Mouse (Mus musculus) liver, adult 2 months (tissue): Measurements from ENCODE around the gene Radil. TPM values are rescaled to one million over a fixed set of nuclear protein-coding genes. Genes with fewer than 3 reads are reported as not detected.

Experiments used
- DNase-seq: peaks from one replicate; pipeline ENCODE4 v3.0.0-alpha.2; 2011; ENCODE audit warnings: low read depth, low spot score; ENCODE audit errors: extremely low read depth
- H3K27ac ChIP-seq: fragments of 200-500 bp; replicated peaks from 2 replicates; pipeline ENCODE4 v1.5.1; 2012; ENCODE audit warnings: low read depth, mild to moderate bottlenecking, control low read depth, inconsistent platforms, low read length; ENCODE audit not compliant: insufficient read depth
- H3K27me3 ChIP-seq: fragments of 200-500 bp; 2 replicates; pipeline ENCODE4 v1.6.1; 2012; ENCODE audit warnings: mild to moderate bottlenecking, moderate library complexity, low read length, inconsistent platforms; ENCODE audit not compliant: control insufficient read depth, insufficient read depth
- H3K36me3 ChIP-seq: fragments of 200-500 bp; 2 replicates; pipeline ENCODE4 v1.6.1; 2012; ENCODE audit warnings: low read length, inconsistent platforms; ENCODE audit not compliant: control insufficient read depth, insufficient read depth
- H3K4me1 ChIP-seq: fragments of 200-500 bp; 2 replicates; pipeline ENCODE4 v1.6.1; 2011; ENCODE audit warnings: low read length; ENCODE audit not compliant: control insufficient read depth, insufficient read depth
- H3K4me3 ChIP-seq: fragments of 200-500 bp; 2 replicates; pipeline ENCODE4 v1.5.1; 2011; ENCODE audit warnings: low read depth, mild to moderate bottlenecking, control low read depth, low read length, moderate library complexity; ENCODE audit not compliant: insufficient read depth
- H3K79me2 ChIP-seq: fragments of 200-500 bp; 2 replicates; pipeline ENCODE4 v1.6.1; 2012; ENCODE audit warnings: inconsistent platforms, mild to moderate bottlenecking, low read length, moderate library complexity; ENCODE audit not compliant: control insufficient read depth, insufficient read depth
- H3K9ac ChIP-seq: fragments of 200-500 bp; 2 replicates; pipeline ENCODE4 v1.6.1; 2012; ENCODE audit warnings: low read depth, mild to moderate bottlenecking, control low read depth, inconsistent platforms, low read length
- CTCF ChIP-seq: fragments of 200-500 bp; IDR thresholded peaks from 2 replicates; pipeline ENCODE4 v1.5.1; 2011; ENCODE audit warnings: low read depth, low read length, control low read depth
- POLR2A ChIP-seq: fragments of 200-500 bp; IDR thresholded peaks from 2 replicates; pipeline ENCODE4 v1.6.1; 2011; ENCODE audit warnings: low read length, control low read depth; ENCODE audit not compliant: insufficient read depth; ENCODE audit errors: extremely low read depth
- WGBS: fragments of 180-500 bp; shearing (Covaris S2); methylation state at CpG from one replicate; pipeline ENCODE4 v1.1.7; 2018; 5-methylcytosine and 5-hydroxymethylcytosine counted together
- polyA plus RNA-seq: library from polyadenylated mRNA; depleted of rRNA; stranded (reverse); fragments of >200 nt; gene quantifications from 2 replicates; pipeline ENCODE4 v1.2.3, GENCODE M21; 2012
- total RNA-seq: library from RNA; depleted of rRNA; stranded (reverse); fragments of >200 nt; gene quantifications from 2 replicates; pipeline ENCODE4 v1.2.3, GENCODE M21; 2014

Gene Radil
- total and polyA plus RNA-seq, 2 experiments: not detected

DNA sequence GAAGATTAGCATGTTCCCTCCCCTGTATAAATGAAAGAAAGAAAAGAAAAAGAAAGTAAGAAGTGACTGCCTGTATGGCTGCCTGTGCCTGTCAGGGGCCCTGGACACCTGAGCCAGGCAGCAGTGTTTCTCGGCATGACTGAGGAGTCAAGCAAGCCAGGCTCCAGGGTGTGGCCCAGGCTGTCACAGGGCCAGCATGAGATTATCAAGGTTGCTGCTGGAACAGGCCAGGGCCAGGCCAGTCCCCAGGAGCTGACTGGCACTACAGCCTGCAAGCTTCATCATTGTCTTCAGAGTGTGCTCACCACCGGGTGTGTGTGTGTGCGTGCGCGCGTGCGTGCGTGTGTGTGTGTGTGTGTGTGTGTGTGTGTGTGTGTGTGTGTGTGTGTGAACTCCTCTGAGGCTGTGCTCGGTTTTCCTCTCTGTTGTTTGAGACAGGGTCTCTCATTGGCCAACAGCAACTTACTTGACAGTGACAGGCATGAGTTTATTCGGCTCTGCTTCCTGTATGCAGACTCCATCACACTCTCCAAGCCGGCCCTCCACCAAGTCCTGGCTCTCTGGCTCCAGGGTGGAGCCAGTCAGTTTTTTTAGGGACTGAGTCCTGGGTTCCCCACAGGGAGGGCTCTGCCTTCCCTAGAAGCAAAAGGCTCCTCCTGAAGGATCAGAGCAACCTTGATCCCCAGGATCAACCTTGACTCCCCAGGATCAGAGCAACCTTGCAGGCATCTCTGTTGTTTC lies 105.9 kb downstream of the Radil start:
- peaks cover 34% of the 10 kb centered on the region for H3K4me1 ChIP-seq
- H3K27me3 ChIP-seq: no peaks in the 10 kb centered on the region
- peaks cover 51% of the 10 kb centered on the region for H3K79me2 ChIP-seq
- DNase-seq: peak; percentile 66
- no peak overlapping the region for H3K4me3 ChIP-seq
- TF ChIP-seq CTCF (no peak), POLR2A (no peak)
- WGBS: 67% methylated on average over 11 of the region's 11 CpGs
- 0 out of 2 replicates have a peak, but pooled peaks cover 3% of the 10 kb centered on the region for H3K36me3 ChIP-seq
- no peak overlapping the region for H3K9ac ChIP-seq
- H3K27ac ChIP-seq: peak overlapping the region; percentile 37

DNA sequence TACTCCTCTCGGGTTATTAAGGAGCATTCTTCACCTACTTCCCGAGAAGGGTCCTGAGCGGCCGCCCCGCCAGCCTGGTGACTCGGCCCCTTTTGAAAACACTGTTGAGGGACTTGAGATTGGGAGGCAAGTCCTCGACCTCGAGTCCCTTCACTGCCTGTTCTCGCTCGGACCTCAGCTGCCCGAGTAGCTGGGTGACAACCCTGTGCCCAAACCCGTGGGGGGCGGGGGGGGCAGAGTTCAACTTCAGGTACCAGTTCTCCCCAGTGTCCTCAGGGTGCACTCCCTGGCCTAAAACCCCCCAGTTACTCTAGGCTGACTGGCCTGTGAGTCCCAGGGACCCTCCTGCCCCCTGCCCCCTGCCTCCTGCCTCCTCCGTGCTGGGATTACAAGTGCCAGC lies 106.9 kb downstream of the Radil start:
- TF ChIP-seq POLR2A (no peak), CTCF (no peak)
- Histone ChIP-seq H3K79me2 (peaks cover 51% of the 10 kb centered on the region), H3K27me3 (no peaks in the 10 kb centered on the region), H3K4me1 (peaks cover 44% of the 10 kb centered on the region), H3K27ac (peak overlapping the region; percentile 37), H3K4me3 (no peak overlapping the region), H3K9ac (peak overlapping the region; percentile 24; the same call in 1 of the 2 replicates), H3K36me3 (no peaks in the 10 kb centered on the region)
- peak; percentile 45 for DNase-seq
- 54% methylated on average over 14 of the region's 14 CpGs for WGBS

DNA sequence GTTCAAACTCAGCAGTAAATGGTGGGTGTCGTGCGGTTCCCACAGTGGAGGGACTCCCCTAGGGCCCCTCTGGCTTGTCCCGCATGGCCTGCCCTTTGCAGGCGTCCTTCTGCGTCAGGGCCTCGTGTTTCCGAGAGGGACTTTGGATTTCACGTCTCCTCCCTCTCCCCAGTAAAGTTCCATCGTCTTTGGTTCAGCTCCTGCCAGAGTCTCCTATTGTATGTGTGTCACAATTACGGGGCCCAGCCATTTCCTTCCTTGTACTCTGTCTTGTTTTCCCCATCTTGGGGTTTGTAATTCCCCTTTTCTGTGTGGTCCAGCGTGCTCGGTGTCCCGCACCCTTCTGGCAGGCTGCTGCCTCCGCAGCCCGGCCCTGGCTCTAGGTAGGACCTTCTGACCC lies 107.4 kb downstream of the Radil start:
- 79% methylated on average over 15 of the region's 15 CpGs for WGBS

DNA sequence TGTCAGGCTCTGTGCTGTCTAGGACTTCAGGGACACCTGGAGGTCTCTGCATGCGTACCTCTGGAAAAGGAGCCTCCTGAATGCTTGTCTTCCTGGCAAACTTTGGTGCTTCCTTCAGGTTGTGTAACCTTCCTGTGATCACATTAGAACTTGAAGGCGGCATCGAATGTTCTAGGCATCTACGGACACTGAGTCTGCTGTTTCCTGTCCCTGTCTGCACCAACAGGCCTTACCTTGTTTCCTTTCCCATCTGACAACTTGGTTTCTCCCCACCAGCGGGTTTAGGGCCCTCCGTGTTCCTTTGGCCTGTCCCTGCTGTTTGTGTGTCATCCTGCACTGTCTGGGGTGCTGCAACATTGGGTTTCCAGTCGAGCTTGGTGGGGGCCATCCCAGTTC lies 108.9 kb downstream of the Radil start:
- no peak for DNase-seq
- H3K4me1 ChIP-seq: peaks cover 45% of the 10 kb centered on the region
- no peaks in the 10 kb centered on the region for H3K36me3 ChIP-seq
- peaks cover 43% of the 10 kb centered on the region for H3K79me2 ChIP-seq
- no peak overlapping the region for H3K9ac ChIP-seq
- WGBS: 50% methylated on average over 7 of the region's 7 CpGs
- TF ChIP-seq POLR2A (no peak), CTCF (no peak)
- no peak overlapping the region for H3K4me3 ChIP-seq
- H3K27me3 ChIP-seq: no peaks in the 10 kb centered on the region
- peak overlapping the region; percentile 27 for H3K27ac ChIP-seq

More for the DNA sequence above, 107.4 kb downstream of the Radil start:
- peak; percentile 25 for DNase-seq
- no peak for TF ChIP-seq CTCF
- TF ChIP-seq POLR2A: no peak
- H3K79me2 ChIP-seq: peaks cover 49% of the 10 kb centered on the region
- H3K4me3 ChIP-seq: no peak overlapping the region
- H3K27ac ChIP-seq: peak overlapping the region; percentile 24
- H3K36me3 ChIP-seq: no peaks in the 10 kb centered on the region
- no peaks in the 10 kb centered on the region for H3K27me3 ChIP-seq
- no peak overlapping the region for H3K9ac ChIP-seq
- peaks cover 46% of the 10 kb centered on the region for H3K4me1 ChIP-seq

DNA sequence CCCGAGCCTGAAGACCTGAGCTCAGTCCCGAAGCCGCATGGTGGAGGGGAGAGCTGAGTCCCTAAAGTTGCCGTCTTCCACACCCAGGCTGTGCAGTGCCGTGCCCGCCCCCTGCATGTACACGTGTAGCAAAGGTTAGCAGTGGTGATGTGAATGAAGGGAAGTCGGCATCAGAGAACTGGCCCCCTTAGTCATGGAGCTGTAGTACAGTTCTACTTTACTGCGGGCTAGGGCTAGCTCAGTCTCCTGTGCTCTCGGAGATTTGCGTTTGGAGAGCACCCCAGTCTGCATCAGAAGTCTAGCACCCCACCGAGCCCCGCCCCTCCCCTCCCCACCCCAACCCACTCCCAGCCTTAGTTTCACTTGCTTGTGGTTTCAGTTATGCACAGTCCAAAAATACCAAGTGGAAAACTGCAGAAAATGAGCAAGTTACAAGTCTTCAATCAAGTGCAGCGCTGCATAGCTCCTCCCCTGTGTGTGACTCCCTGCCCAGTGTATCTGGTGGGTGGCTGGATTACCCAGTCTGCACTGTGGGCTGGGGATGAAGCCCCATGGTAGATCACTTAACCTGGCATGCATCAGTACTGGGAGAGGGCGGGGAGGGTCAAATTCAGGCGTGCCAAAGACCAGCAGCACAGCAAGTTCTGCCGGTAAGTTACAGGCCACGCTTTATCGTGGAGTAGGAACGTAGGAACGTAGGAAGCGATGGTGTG lies 109.4 kb downstream of the Radil start:
- no peaks in the 10 kb centered on the region for H3K27me3 ChIP-seq
- DNase-seq: peak; percentile 41
- peaks cover 46% of the 10 kb centered on the region for H3K79me2 ChIP-seq
- TF ChIP-seq CTCF: no peak
- no peak for TF ChIP-seq POLR2A
- H3K9ac ChIP-seq: peak overlapping the region; percentile 56
- peak overlapping the region; percentile 81 for H3K27ac ChIP-seq
- peak overlapping the region; percentile 26 for H3K4me3 ChIP-seq
- H3K4me1 ChIP-seq: peaks cover 45% of the 10 kb centered on the region
- no peaks in the 10 kb centered on the region for H3K36me3 ChIP-seq
- WGBS: 19% methylated on average over 22 of the region's 22 CpGs
